Mouse (Mus musculus) lung, adult 2 months (tissue): ENCODE data around the gene Gm2056. TPM values are rescaled to one million over a fixed set of nuclear protein-coding genes. Genes with fewer than 3 reads are reported as not detected.
"Not testable (repeated sequence)": the region's sequence is repeated elsewhere in the genome, so short reads cannot be mapped to it uniquely, and the experiment has no call there.

Experiments
- DNase-seq: peaks from one replicate; pipeline ENCODE4 v3.0.0; 2022
- H3K4me1 ChIP-seq: fragments of 200-500 bp; 2 replicates; pipeline ENCODE4 v1.6.1; 2011; ENCODE audit warnings: low read length; ENCODE audit not compliant: control insufficient read depth, insufficient read depth
- H3K4me3 ChIP-seq: fragments of 200-500 bp; replicated peaks from 2 replicates; pipeline ENCODE3; 2011; ENCODE audit warnings: low read depth, mild to moderate bottlenecking, control low read depth, low read length; ENCODE audit errors: extremely low read depth
- WGBS: fragments of 180-500 bp; shearing (Covaris S2); methylation state at CpG from one replicate; pipeline ENCODE4 v1.1.7; 2018; 5-methylcytosine and 5-hydroxymethylcytosine counted together
- polyA plus RNA-seq: library from polyadenylated mRNA; depleted of rRNA; stranded (reverse); fragments of >200 nt; gene quantifications from 2 replicates; pipeline ENCODE4 v1.2.3, GENCODE M21; 2012; rRNA removed

Gm2056 gene
- polyA plus RNA-seq = not detected in 2 replicates

- not testable (repeated sequence) for H3K4me1 ChIP-seq, DNase-seq, H3K4me3 ChIP-seq
- 75% methylated on average over 1 of the region's 1 CpGs for WGBS
Measured at GRCm38 (mm10) chr12:88026704-88027103, at the start of gene Gm2056. Gene Gm2056, plus strand, starts transcription at chr12:88027004.

DNA sequence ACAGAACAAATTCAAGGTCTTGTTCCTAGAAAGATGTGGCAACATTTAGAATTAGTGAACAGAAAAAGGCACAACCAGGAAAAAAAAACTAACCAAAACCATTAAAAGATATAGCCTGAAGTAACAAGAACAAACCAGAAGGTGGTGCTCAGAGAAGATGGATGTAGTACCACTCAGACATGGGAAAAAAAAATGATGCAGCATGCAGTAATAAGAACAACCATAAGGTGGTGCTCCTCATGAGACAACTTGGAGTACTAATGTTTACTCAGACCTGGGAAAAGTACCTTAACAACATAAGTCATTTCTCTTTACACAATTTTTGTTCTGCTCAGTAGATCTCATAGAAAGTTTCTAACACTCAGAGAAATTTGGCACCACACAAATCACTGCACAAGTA lies 42.8 kb upstream of the Gm2056 start:
- not testable (repeated sequence) for DNase-seq

GRCm38 (mm10) chr12:88004118-88004517 lies 22.7 kb upstream of the Gm2056 start:
- 49% methylated on average over 3 of the region's 3 CpGs for WGBS
- not testable (repeated sequence) for H3K4me1 ChIP-seq, H3K4me3 ChIP-seq, DNase-seq

More for the DNA sequence above, 42.8 kb upstream of the Gm2056 start:
- not testable (repeated sequence) for H3K4me3 ChIP-seq, H3K4me1 ChIP-seq

DNA sequence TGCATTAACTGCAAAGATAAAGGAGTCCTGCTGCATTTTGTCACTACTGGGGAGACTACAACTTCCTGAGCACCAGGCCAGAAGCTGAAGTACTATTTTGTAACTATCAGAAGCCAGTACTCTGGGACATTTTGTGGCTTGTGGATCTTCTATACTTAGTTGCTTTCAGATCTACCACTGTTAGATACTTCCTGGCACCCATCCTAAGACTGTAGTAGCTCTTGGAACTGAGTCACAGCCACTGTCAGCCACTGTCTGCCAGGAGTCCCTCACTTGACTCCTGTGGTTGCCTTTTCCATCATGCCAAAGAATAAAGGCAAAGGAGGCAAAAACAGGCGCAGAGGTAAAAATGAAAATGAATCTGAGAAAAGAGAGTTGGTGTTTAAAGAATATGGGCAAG lies 15.3 kb upstream of the Gm2056 start, which contains the start of gene Gm2075:
Gene Gm2075 (plus strand): TSS at position 301 of the 400 bp plus-strand sequence.
- H3K4me1 ChIP-seq, DNase-seq, H3K4me3 ChIP-seq: not testable (repeated sequence)
- WGBS = no CpG with 5 or more reads among the region's 1 CpGs

- not testable (repeated sequence) for H3K4me3 ChIP-seq, DNase-seq, H3K4me1 ChIP-seq
- WGBS = 71% methylated on average over 2 of the region's 2 CpGs
Measured at GRCm38 (mm10) chr12:88018671-88019070, 8.1 kb upstream of the Gm2056 start, which contains the start of gene Gm6803. Gene Gm6803, minus strand, starts transcription at chr12:88018771.

DNA sequence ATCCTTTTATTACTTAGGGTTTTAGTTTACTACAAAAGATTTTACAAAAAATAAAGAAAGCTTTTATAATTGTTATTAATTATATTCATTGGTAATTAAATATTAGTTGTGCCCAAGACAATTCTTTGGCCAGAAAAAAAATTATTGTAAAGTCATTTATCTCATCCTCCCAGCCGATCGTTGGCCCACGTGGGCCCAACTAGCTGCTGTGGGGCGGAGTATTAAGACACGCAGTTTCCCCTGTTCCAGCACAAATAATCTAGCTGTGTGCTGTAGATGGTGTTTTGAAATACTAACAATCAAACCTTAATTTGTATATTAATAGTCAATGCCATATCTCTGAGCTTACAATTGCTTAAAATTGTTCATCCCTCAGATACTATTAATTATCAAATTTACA lies 5.4 kb downstream of the Gm2056 start:
- WGBS = 89% methylated on average over 5 of the region's 5 CpGs
- H3K4me3 ChIP-seq, DNase-seq, H3K4me1 ChIP-seq: not testable (repeated sequence)

DNA sequence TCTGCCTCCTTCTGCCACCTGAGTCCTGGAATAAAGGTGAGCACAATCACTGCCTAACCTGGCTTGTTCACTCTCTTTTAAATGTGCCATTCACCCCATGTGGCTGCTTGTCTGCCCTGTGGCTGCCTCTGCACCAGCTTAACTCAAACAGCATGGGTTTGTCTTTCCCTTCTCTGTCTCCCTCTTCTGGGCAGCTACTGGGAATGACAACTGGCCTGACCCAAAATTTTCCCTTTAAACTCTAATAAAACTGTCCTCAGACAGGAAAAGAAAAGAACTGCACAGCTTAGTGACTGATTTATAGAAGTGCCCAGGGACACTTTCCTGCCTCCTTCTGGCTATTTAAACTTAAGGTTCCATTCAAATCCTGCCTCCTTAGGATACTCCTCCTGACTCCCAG lies 12.3 kb downstream of the Gm2056 start:
- DNase-seq, H3K4me3 ChIP-seq, H3K4me1 ChIP-seq: not testable (repeated sequence)

GRCm38 (mm10) chr12:88039703-88040102 lies 12.9 kb downstream of the Gm2056 start:
- 89% methylated on average over 1 of the region's 1 CpGs for WGBS
- not testable (repeated sequence) for H3K4me1 ChIP-seq, H3K4me3 ChIP-seq, DNase-seq

GRCm38 (mm10) chr12:88045226-88045625 lies 18.4 kb downstream of the Gm2056 start:
- not testable (repeated sequence) for DNase-seq, H3K4me1 ChIP-seq, H3K4me3 ChIP-seq
- WGBS = 50% methylated on average over 1 of the region's 1 CpGs

Other genes with a start within 250 kb of the Gm2056 start
- not detected in 2 replicates for gene Gm21936, start 231.5 kb upstream of the Gm2056 start, polyA plus RNA-seq
- not detected in 2 replicates for gene BB287469, start 210.4 kb upstream of the Gm2056 start, polyA plus RNA-seq
- not detected in 2 replicates for gene Gm2001, start 184.7 kb upstream of the Gm2056 start, polyA plus RNA-seq
- gene Gm2016, start 152.9 kb upstream of the Gm2056 start, polyA plus RNA-seq = not detected in 2 replicates
- gene Gm2022, start 131.6 kb upstream of the Gm2056 start, polyA plus RNA-seq = not detected in 2 replicates
- not detected in 2 replicates for gene Gm2035, start 107.1 kb upstream of the Gm2056 start, polyA plus RNA-seq
- gene Gm2042, start 72.9 kb upstream of the Gm2056 start, polyA plus RNA-seq = not detected in 2 replicates
- gene Gm2075, start 15.2 kb upstream of the Gm2056 start, polyA plus RNA-seq = not detected in 2 replicates
- not detected in 2 replicates for gene Gm6803, start 8.2 kb upstream of the Gm2056 start, polyA plus RNA-seq
- gene Gm16368, start 56.7 kb downstream of the Gm2056 start, polyA plus RNA-seq = not detected in 2 replicates
- gene Gm10436, start 155.1 kb downstream of the Gm2056 start, polyA plus RNA-seq = not detected in 2 replicates
- gene Gm8332, start 223.1 kb downstream of the Gm2056 start, polyA plus RNA-seq = not detected in 2 replicates
- not detected in 2 replicates for gene Gm5662, start 247.5 kb downstream of the Gm2056 start, polyA plus RNA-seq